Mouse (Mus musculus): ENCODE measurements around the gene Nhs. TPM values are rescaled to one million over a fixed set of nuclear protein-coding genes. Genes with fewer than 3 reads are reported as not detected.

The Nhs gene
- total and polyA plus RNA-seq, 3 experiments: 0.04 to 0.30 (median 0.12) TPM

DNA sequence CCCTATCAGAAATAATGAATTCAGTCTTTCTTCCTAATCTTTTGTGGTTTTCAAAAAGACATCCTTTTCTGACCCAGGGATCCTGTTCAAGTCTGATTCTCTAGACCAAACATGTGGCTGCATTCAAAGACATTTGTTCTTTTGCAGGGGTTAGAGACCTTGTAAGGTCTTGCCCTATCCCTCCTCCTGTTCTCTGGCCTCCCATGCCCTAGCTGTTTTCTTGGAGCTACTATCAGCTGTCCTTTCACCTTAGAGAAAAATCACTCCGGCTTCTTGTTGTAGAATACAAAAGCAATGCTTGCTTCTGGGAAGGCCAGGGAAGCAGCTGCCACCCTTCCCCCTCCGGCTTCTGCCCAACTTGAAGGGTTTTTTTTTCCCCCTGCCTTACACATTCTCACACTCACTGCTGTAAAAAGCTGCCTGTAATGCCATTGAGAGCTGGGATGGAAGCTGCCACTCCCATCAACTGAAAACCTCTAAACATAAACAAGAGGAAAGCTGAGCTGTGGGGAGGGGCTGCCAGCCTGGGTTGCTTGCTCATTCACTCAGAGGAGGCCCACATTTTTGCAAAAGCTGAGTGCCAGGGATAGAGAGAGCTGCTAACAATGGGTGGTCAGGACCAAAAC, 162.2 kb downstream of the Nhs start:
- no peaks in the 10 kb centered on the region for H3K9me3 ChIP-seq (replicated peaks; ENCODE audit: low read length)
- in situ Hi-C loops (cut with MboI; ENCODE audit: low pct_ligation_motif_present, low pct_unique_long_range_greater_than_20kb, low sequenced_read_pairs) (no loop called here), dilution Hi-C loops (cut with MboI; ENCODE audit: extremely low pct_ligation_motif_present, extremely low pct_unique_long_range_greater_than_20kb, low sequenced_read_pairs) (no loop called here)
- H3K4me3 ChIP-seq (replicated peaks in 1 of 3; ENCODE audit: low read depth in 2 of 3, low read length in 2 of 3, poor library complexity in 1 of 3): no peak overlapping the region
- H3K9ac ChIP-seq (ENCODE audit: insufficient read depth, low read depth): no peak overlapping the region
- TF ChIP-seq POLR2A (IDR thresholded peaks at IDR 0.05; ENCODE audit: low read depth, low read length): no peak
- TF ChIP-seq POLR2AphosphoS2 (IDR thresholded peaks at IDR 0.05; ENCODE audit: low read depth, low read length): no peak
- no peak for TF ChIP-seq MAFK (IDR thresholded peaks at IDR 0.05; ENCODE audit: insufficient replicate concordance, low read length)
- TF ChIP-seq UBTF (IDR thresholded peaks at IDR 0.05; ENCODE audit: low read depth, low read length): no peak
- no peak for TF ChIP-seq USF2 (conservative IDR thresholded peaks at IDR 0.05; ENCODE audit: low read depth, low read length)
- no peak for TF ChIP-seq MEF2A (IDR thresholded peaks at IDR 0.05; ENCODE audit: borderline replicate concordance, low read depth, low read length)
- no peak for TF ChIP-seq HCFC1 (IDR thresholded peaks at IDR 0.05; ENCODE audit: low read depth, low read length)
- TF ChIP-seq MAZ (IDR thresholded peaks at IDR 0.05; ENCODE audit: low read depth, low read length): no peak
- TF ChIP-seq ELF1 (IDR thresholded peaks at IDR 0.05; ENCODE audit: low read depth, low read length): no peak
- no peak for TF ChIP-seq SIN3A (IDR thresholded peaks at IDR 0.05; ENCODE audit: low read length)
- no peak for TF ChIP-seq RAD21 (IDR thresholded peaks at IDR 0.05; ENCODE audit: low read depth, low read length)
- TF ChIP-seq BHLHE40 (IDR thresholded peaks at IDR 0.05; ENCODE audit: low read depth, low read length): no peak
- TF ChIP-seq USF1 (IDR thresholded peaks at IDR 0.05; ENCODE audit: low read depth, low read length): no peak
- no peak for TF ChIP-seq E2F4 (IDR thresholded peaks at IDR 0.05; ENCODE audit: insufficient replicate concordance, low read depth, low read length)
- TF ChIP-seq CHD2 (IDR thresholded peaks at IDR 0.05; ENCODE audit: low read length): no peak
- TF ChIP-seq MXI1 (IDR thresholded peaks at IDR 0.05; ENCODE audit: low read depth, low read length): no peak
- TF ChIP-seq TBP (conservative IDR thresholded peaks at IDR 0.05; ENCODE audit: low read depth, low read length): no peak
- H3K4me2 ChIP-seq (ENCODE audit: insufficient read depth, low read depth, poor library complexity, severe bottlenecking): no peak overlapping the region
- H3K27ac ChIP-seq (ENCODE audit: insufficient read depth, low read depth): no peak overlapping the region
- no peaks in the 10 kb centered on the region for H3K4me1 ChIP-seq (ENCODE audit: control insufficient read depth in 1 of 2, insufficient read depth in 2 of 2)
- H3K36me3 ChIP-seq (replicated peaks in 1 of 2; ENCODE audit: control insufficient read depth in 1 of 2, insufficient read depth in 1 of 2, low read length in 1 of 2): no peaks in the 10 kb centered on the region
- no peaks in the 10 kb centered on the region for H3K27me3 ChIP-seq (replicated peaks)
- DNase-seq (ENCODE audit: extremely low read depth): no peak
- H3K79me2 ChIP-seq (replicated peaks; ENCODE audit: control insufficient read depth, extremely low read depth, insufficient read depth, poor library complexity, severe bottlenecking): no peaks in the 10 kb centered on the region

DNA sequence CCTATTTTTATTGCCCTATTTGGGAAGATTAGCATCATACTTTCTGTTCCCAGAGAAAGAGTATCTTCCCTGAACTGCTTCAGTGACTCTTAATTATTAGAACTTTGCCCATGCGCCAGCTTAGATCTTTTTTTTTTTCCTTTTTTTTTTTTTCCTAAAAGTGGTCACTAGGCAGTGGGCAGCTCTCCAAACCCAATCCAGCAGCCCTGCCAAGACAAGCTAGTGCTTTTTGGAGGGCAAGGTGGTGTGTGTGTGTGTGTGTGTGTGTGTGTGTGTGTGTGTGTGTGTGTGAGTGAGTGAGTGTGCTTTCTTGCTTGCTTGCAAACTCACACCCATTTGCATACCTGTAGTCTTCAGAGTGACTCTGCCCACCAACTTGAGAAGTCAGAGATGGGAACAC, 169.4 kb downstream of the Nhs start:
- H3K79me2 ChIP-seq (replicated peaks; ENCODE audit: control insufficient read depth, extremely low read depth, insufficient read depth, poor library complexity, severe bottlenecking): no peaks in the 10 kb centered on the region
- no peak overlapping the region for H3K4me2 ChIP-seq (ENCODE audit: insufficient read depth, low read depth, poor library complexity, severe bottlenecking)
- no peaks in the 10 kb centered on the region for H3K36me3 ChIP-seq (replicated peaks in 1 of 2; ENCODE audit: control insufficient read depth in 1 of 2, insufficient read depth in 1 of 2, low read length in 1 of 2)
- H3K27ac ChIP-seq (ENCODE audit: insufficient read depth, low read depth): no peak overlapping the region
- dilution Hi-C loops (cut with MboI; ENCODE audit: extremely low pct_ligation_motif_present, extremely low pct_unique_long_range_greater_than_20kb, low sequenced_read_pairs): no loop called here
- H3K27me3 ChIP-seq (replicated peaks): no peaks in the 10 kb centered on the region
- no peak overlapping the region for H3K4me3 ChIP-seq (replicated peaks in 1 of 3; ENCODE audit: low read depth in 2 of 3, low read length in 2 of 3, poor library complexity in 1 of 3)
- no peak for DNase-seq (ENCODE audit: extremely low read depth)
- no peaks in the 10 kb centered on the region for H3K9me3 ChIP-seq (replicated peaks; ENCODE audit: low read length)
- TF ChIP-seq ZC3H11A (IDR thresholded peaks at IDR 0.05; ENCODE audit: low read depth, low read length) (no peak), BHLHE40 (IDR thresholded peaks at IDR 0.05; ENCODE audit: low read depth, low read length) (no peak), USF2 (conservative IDR thresholded peaks at IDR 0.05; ENCODE audit: low read depth, low read length) (no peak), USF1 (IDR thresholded peaks at IDR 0.05; ENCODE audit: low read depth, low read length) (no peak), NELFE (IDR thresholded peaks at IDR 0.05; ENCODE audit: low read depth, low read length) (no peak), TBP (conservative IDR thresholded peaks at IDR 0.05; ENCODE audit: low read depth, low read length) (no peak), RCOR1 (conservative IDR thresholded peaks at IDR 0.05; ENCODE audit: low read depth, low read length) (no peak), SIN3A (IDR thresholded peaks at IDR 0.05; ENCODE audit: low read length) (no peak), JUND (conservative IDR thresholded peaks at IDR 0.05; ENCODE audit: low read depth, low read length) (no peak)
- no peaks in the 10 kb centered on the region for H3K4me1 ChIP-seq (ENCODE audit: control insufficient read depth in 1 of 2, insufficient read depth in 2 of 2)
- in situ Hi-C loops (cut with MboI; ENCODE audit: low pct_ligation_motif_present, low pct_unique_long_range_greater_than_20kb, low sequenced_read_pairs): no loop called here
- H3K9ac ChIP-seq (ENCODE audit: insufficient read depth, low read depth): no peak overlapping the region
